Mouse (Mus musculus) left cerebral cortex, postnatal 25 days (tissue): Measurements from ENCODE around the gene Hist2h3b. TPM values are rescaled to one million over a fixed set of nuclear protein-coding genes. Genes with fewer than 3 reads are reported as not detected.
"Not testable (repeated sequence)": the region's sequence is repeated elsewhere in the genome, so short reads cannot be mapped to it uniquely, and the experiment has no call there.

Experiments
- DNase-seq, 2 experiments: peaks; one replicate each; pipeline ENCODE4 v3.0.0; 2022; ENCODE audit warnings: low spot score in 2 of 2, mixed read lengths in 1 of 2
- intact Hi-C: fragments of 180-260 bp; cut with DNase I; formaldehyde crosslinking; loops from one replicate; pipeline ENCODE4 v1.15.1; 2025
- total RNA-seq, 2 experiments: library from RNA; stranded (reverse); gene quantifications; 2 replicates each; pipeline ENCODE4 v1.2.3; 2021

Hist2h3b gene
- total RNA-seq, 2 experiments from 2014 or later: 41.5 to 49.1 TPM

GRCm38 (mm10) chr3:96257190-96257589 lies 11.3 kb upstream of the Hist2h3b start:
- intact Hi-C loops: no loop called here
- DNase-seq: no peak

GRCm38 (mm10) chr3:96260220-96260619 lies 8.2 kb upstream of the Hist2h3b start:
- no peak for DNase-seq
- intact Hi-C loops: no loop called here

DNA sequence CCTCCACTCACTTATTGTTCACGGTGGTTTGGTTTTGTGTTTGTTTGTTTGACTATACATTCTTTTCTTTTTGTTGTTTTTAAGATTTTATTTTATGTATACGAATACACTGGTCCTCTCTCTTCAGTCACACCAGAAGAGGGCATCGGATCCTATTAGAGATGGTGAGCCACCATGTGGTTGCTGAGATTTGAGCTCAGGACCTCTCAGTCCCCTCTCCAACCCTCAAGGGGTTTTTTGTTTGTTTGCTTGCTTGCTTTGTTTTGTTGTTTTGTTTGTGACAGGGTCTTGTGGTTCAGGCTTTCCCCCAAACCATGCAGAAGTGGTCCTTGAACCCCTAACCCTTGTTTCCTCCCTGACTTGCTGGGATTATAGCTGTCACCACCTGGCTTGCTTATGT lies 6.8 kb upstream of the Hist2h3b start:
- intact Hi-C loops: loop anchor here (2.0 kb wide), 1 partner anchor 41 kb away; the partner anchor contains the start of genes Hist2h2ac and Hist2h2be
- DNase-seq: no peak

- intact Hi-C loops: loop anchor here (2.0 kb wide), 1 partner anchor 42 kb away; the partner anchor contains the start of genes Hist2h2ac and Hist2h2be
- peak; percentile 83 to 96 for DNase-seq
Measured at GRCm38 (mm10) chr3:96262216-96262875, 6.1 kb upstream of the Hist2h3b start.

- intact Hi-C loops: loop anchor here (2.0 kb wide), 1 partner anchor 42 kb away; the partner anchor contains the start of genes Hist2h2ac and Hist2h2be
Measured at GRCm38 (mm10) chr3:96262979-96263550, 5.4 kb upstream of the Hist2h3b start, which contains the start of gene Hist2h4. Hist2h4 (minus strand) TSS chr3:96263311.

GRCm38 (mm10) chr3:96263558-96264403 lies 4.7 kb upstream of the Hist2h3b start:
- DNase-seq: no peak
- intact Hi-C loops: loop anchor here (2.0 kb wide), 1 partner anchor 43 kb away; the partner anchor contains the start of genes Hist2h2ac and Hist2h2be

More at GRCm38 (mm10) chr3:96262979-96263550, 5.4 kb upstream of the Hist2h3b start, which contains the start of gene Hist2h4:
- DNase-seq: peak; percentile 97 to 99

DNA sequence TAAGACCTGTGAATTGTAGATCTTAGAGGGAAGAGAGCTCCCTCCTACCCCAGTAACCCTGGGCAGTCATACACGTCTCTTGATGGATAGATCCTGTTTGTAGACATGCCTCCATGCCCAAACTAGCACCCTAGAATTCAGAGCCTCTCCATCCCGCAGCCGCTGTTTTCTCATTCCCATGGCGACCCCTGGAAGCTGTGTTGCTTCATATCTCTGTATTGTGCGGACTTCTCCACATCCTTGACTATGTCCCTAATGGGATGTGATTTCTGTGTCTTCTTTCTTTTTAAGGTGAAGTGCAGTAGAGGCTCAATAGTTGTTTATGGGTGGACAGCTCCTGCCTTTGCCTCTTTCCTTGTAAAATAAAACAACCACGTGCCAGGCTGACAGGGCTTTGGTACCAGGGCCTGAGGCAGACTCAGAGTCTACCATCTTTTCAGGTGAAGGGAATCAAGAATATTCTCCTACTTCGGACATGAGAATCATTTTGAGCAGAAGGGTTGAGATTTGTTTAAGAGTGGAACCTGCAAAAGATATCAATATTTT lies 4.0 kb upstream of the Hist2h3b start:
- DNase-seq: no peak
- intact Hi-C loops: no loop called here

DNA sequence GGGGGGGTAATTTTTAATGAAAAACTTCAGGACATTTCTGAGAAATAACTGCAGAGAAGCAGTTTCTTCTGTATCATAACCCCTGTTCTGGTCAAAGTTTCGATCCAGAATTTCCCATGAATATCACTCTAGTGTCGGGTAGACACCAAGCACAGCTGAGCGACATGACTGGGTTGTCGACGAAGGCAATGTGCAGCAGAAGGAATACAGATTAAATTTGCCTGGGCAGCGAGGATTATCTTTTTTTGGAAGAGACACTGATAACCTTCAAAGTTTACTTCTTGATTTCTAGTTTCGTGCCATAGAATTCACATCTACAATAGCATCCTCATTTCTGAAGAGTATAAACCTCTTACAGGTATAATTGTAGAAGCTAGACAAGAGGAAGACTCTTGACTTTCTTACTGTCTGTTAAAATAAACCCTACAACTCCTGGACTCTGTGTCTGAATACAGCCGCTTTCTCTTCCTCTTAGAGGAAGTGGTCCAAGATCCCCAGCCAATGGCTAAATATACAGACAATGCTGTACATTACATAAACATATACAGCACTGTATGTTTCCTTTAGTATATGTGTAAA lies 2.2 kb upstream of the Hist2h3b start:
- no peak for DNase-seq

GRCm38 (mm10) chr3:96267541-96267940 lies 913 bp upstream of the Hist2h3b start:
- intact Hi-C loops: no loop called here
- no peak for DNase-seq

More for the DNA sequence above, 2.2 kb upstream of the Hist2h3b start:
- intact Hi-C loops: no loop called here

DNA sequence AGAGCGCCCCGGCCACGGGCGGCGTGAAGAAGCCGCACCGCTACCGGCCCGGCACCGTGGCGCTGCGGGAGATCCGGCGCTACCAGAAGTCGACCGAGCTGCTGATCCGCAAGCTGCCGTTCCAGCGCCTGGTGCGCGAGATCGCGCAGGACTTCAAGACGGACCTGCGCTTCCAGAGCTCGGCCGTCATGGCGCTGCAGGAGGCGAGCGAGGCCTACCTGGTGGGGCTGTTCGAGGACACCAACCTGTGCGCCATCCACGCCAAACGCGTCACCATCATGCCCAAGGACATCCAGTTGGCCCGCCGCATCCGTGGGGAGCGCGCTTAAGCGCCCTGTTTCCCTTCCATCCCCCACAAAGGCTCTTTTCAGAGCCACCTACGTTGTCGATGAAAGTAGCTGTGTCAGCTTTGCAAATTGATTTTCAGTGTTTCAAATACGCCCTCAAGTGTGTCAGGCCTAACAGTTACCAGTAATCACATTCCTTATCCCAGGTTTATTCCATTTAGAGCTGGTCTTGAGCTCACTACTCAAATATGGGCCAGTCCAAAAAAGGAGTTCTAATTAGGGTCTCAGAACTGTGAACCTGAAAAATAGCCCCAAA lies 423 bp downstream of the Hist2h3b start:
- intact Hi-C loops: not testable (repeated sequence)
- peak in 1 of 2 experiments; percentile 46 for DNase-seq

DNA sequence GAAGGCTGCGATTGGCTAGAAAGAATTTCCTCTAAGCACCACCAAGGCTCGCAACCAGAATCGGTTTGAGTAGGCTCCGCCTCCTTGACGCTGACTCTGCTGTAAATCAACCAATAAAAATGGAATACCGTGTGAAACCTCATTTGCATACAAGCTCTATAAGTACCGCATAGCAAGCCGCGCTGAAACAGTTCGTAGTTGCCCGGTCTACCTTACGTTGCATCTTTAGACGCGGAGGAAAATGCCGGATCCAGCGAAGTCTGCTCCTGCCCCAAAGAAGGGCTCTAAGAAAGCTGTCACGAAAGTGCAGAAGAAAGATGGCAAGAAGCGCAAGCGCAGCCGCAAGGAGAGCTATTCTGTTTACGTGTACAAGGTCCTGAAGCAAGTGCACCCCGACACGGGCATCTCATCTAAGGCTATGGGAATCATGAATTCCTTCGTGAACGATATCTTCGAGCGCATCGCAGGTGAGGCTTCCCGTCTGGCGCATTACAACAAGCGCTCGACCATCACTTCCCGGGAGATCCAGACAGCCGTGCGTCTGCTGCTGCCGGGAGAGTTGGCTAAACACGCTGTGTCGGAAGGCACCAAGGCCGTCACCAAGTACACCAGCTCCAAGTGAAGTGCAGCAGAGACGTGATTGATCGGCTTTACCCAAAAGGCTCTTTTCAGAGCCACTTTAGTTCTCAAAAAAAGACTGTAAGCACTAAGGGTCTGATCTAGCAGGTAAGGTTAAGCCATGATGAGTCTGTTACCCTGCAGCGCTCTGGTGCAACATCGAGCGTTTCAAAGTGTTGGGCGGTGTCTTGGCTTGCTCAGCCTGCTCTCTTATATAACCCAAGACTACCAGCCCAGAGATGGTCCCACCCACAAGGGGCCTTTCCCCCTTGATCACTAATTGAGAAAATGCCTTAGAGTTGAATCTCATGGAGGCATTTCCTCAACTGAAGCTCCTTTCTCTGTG lies 1.3 kb downstream of the Hist2h3b start, which contains the start of gene Hist2h2bb:
Hist2h2bb (plus strand) TSS at position 242 of the 964 bp plus-strand sequence.
- DNase-seq: peak; percentile 94 to 99
- intact Hi-C loops: no loop called here

GRCm38 (mm10) chr3:96273591-96274465 lies 5.4 kb downstream of the Hist2h3b start:
- no peak for DNase-seq
- intact Hi-C loops: no loop called here

DNA sequence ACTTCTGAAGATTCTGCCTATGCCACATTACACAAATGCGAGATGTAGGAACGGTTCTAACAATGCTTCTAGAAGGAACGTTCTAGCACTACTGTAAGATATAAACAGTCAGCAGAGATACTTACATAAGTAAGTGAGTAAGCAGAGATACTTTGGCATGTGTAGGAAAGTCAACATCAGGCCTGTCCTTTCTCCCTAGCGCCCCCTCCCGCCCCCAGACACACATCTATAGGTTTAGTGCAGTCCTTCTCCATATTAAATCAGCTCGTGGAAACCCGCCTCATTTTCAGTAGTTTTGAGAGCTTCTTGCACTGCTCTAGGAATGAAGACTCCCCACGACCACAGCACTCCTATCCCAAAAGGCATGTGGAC lies 9.0 kb downstream of the Hist2h3b start:
- intact Hi-C loops: loop anchor here (5.0 kb wide), 1 partner anchor 225 kb away; no protein-coding TSS in a partner anchor
- peak; percentile 36 to 71 for DNase-seq

GRCm38 (mm10) chr3:96277800-96278624 lies 9.6 kb downstream of the Hist2h3b start:
- intact Hi-C loops: loop anchor here (5.0 kb wide), 1 partner anchor 224 kb away; no protein-coding TSS in a partner anchor
- DNase-seq: peak; percentile 91 to 97

DNA sequence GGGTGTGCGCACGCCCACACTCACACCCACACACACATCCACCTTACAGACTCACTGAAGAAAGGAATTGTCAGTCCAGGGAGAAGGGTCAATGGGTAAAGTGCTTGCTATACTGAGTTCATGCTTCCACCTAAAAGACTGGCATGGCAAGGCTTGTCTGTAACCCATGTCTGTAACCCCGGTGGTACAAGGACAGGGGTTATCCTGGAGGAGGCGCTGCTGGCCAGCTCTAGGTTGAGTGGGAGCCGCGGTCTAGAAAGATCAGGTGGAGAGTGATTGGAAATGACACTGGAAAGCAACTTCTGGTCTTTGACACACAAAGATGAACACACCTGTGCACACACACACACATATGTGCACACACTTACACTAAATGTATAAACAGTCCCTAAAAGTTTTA lies 12.2 kb downstream of the Hist2h3b start:
- intact Hi-C loops: no loop called here

DNA sequence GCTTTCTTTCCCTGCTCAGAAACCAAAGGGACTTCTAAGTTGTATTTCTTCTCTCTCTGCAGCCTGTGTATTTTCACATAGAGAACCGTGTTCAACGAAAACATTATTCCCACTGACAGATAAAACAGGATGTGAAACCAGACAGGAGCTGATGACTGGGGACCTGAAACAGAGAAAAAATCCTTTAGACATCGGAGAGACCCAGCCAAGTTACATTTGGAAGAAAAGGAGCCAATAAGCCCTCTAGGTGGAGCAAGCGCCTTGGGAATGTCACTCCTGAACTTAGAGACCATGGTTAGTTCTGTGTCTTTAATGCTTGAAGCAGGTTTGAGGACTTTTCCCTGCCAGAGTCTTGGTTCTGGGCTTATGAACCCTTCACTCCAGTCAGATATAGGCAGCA lies 16.0 kb downstream of the Hist2h3b start:
- peak; percentile 44 to 59 for DNase-seq
- intact Hi-C loops: loop anchor here (2.0 kb wide), 1 partner anchor 152 kb away; no protein-coding TSS in a partner anchor

More for the DNA sequence above, 12.2 kb downstream of the Hist2h3b start:
- no peak for DNase-seq
